Mouse (Mus musculus) c-Kit-positive CD71-negative TER-119-negative erythroid progenitor cells, embryonic 14.5 days (primary cell): Measurements from ENCODE around the gene Adcy1.

ENCODE experiments used
- DNase-seq: peaks from one replicate; pipeline ENCODE4 v3.0.0-alpha.2; 2013; ENCODE audit warnings: low read depth

Gene Adcy1

GRCm38 (mm10) chr11:7069762-7070161, 6.5 kb downstream of the Adcy1 start:
- DNase-seq = no peak

DNA sequence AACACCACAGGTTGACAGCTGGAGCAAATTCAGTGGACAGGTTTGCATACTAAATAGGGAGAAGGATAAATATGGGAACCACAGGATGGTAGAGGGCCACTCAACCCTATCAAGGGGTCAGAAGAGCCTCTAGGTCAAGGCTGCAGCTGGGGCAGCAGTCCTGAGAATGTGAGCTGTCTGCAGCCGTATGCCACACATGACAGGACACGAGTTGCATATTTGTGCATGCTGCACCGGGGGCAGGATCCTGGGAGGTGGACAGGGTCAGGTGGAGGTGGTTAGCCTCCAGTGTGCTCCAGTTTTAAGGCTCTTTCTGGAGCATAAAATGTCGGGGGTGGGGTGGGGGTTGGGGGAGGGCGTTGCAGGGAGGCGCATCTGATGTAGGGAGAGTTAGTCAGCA, 8.3 kb downstream of the Adcy1 start:
- DNase-seq = no peak

DNA sequence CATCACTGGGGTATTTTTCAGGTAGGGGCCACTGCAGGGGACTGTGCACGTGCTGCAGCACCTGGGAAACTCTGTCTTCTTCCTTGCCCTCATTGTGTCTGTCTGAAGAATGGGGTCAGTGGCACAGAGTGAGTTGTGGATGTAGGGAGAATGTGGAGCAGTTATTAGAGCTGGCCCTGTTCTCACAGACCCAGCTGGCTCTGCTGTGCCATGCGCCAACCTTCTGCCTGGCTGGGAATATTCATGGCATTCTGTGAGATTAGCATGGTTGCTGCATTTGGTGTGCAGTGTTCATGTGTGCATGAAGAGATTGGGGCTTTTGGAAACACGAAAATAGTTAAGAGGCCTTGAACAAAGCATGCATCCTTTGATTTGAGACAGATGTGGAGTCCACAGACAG, 10.3 kb downstream of the Adcy1 start:
- DNase-seq = no peak

GRCm38 (mm10) chr11:7076510-7076909, 13.2 kb downstream of the Adcy1 start:
- DNase-seq = no peak

DNA sequence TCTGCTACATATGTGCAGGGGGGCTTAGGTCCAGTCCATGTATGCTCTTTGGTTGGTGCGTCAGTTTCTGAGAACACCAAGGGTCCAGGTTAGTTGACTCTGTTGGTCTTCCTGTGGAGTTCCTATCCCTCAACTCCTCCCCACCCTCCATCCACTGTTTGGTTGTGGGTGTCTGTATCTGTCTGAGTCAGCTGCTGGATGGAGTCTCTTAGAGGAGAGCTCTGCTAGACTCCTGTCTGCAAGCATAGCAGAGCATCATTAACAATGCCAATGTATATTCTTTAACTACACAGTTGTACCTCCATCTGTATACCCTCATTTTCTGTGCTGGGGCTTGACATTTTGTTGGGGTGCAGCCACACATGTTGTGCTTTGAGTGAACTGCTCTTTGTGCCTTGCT, 18.6 kb downstream of the Adcy1 start:
- DNase-seq = no peak

GRCm38 (mm10) chr11:7083911-7084310, 20.6 kb downstream of the Adcy1 start:
- no peak for DNase-seq

- DNase-seq = no peak
Observed at GRCm38 (mm10) chr11:7085184-7085583, 21.9 kb downstream of the Adcy1 start.

- DNase-seq = no peak
Observed at GRCm38 (mm10) chr11:7091120-7091519, 27.8 kb downstream of the Adcy1 start.

- DNase-seq = no peak
Observed at GRCm38 (mm10) chr11:7094844-7095243, 31.6 kb downstream of the Adcy1 start.

DNA sequence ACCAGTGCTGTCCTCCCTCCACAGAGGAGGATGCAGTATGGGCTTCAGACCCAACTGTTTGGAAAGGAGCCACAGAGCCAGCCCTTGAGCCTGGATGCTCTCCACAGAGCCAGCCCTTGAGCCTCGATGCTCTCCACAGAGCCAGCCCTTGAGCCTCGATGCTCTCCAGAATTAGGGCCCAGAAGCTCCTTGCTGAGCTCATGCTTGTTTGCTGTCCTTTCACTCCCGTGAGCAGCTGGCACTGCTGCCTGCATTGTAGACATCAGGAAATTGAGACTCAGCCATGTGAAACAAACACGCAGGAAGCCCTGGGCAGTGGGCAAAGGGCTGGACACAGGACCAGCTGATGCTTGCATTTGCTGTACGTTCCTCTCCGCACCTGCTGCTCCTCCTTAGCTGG, 38.4 kb downstream of the Adcy1 start:
- no peak for DNase-seq

GRCm38 (mm10) chr11:7102256-7103194, 39.2 kb downstream of the Adcy1 start:
- no peak for DNase-seq

- DNase-seq = no peak
Observed at GRCm38 (mm10) chr11:7105337-7105736, 42.0 kb downstream of the Adcy1 start.

DNA sequence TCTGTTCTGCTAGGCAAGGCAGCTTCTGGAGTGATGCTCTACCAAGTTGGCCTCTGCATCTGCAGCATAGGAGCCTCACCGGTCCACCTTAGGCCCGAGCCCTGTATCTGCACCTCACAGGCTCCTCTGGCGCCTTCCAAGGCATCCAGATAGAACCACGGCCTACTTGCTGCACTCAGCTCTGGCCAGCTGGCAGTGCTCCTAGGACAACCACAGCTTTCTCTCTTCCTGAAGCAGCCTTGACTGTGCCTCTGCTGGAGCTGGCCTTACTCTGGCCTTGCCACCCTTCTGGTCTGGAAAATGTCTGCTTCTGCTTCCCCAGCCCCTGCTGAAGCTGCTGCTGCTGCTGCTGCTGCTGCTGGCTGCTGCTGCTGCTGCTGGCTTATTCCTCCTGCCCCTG, 45.8 kb downstream of the Adcy1 start:
- DNase-seq = no peak

DNA sequence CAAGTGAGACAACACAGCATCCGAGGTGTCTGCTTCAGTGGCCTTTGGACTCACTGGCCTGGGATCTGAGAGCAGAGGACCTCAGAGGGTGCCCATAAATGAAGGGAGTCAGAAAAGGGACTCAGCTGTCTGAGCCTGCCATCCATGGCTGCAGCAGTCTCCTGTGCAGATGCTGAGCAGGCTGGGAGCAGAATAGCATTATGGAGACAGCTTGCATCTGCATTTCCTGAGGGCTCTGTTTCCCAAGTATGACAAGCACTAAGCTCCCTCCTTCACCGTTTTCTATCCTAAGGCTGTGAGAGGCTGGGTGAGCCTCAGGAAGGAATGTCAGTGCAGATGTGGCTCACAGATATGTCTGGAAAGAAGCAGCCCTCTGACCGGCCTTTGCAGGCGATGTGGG, 49.8 kb downstream of the Adcy1 start:
- DNase-seq = no peak

GRCm38 (mm10) chr11:7113687-7114086, 50.4 kb downstream of the Adcy1 start:
- DNase-seq = no peak

DNA sequence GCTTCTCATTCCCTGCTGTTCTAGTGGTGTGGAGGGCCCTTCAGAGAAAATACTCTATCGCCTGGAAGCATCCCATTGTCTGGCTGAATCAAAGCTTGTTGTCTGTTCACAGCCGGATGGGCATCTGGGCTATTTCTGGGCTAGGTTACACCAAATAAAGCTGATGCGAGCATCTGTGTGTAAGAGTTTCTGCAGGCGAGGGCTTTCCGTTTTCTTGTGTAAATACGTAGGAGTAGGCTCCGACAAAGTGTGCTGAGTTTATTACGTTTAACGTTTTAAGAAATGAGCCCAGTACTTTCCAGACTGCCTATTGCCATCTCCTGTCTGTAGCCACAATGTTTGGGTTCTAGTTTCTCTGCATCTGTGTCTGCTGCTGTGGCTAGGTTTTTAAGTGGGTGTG, 51.0 kb downstream of the Adcy1 start:
- no peak for DNase-seq

DNA sequence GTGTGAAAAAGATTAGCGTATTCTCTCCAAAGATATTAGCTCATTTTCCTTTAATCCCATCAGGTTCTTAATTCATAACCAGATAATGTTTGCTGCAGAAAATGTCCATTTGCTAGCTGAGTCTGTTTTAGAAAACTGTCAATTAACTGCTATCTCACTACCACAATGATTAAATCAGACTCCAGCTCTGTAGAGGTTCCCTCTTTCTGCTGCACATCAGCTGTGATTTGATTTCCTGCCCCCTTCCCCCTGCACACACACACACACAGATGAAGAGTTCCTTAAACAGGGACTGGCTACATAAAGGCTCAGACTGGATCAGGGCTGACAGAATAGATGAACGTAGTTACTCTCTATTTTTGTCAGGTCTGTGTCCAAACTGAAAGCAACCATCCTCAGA, 53.4 kb downstream of the Adcy1 start:
- no peak for DNase-seq

DNA sequence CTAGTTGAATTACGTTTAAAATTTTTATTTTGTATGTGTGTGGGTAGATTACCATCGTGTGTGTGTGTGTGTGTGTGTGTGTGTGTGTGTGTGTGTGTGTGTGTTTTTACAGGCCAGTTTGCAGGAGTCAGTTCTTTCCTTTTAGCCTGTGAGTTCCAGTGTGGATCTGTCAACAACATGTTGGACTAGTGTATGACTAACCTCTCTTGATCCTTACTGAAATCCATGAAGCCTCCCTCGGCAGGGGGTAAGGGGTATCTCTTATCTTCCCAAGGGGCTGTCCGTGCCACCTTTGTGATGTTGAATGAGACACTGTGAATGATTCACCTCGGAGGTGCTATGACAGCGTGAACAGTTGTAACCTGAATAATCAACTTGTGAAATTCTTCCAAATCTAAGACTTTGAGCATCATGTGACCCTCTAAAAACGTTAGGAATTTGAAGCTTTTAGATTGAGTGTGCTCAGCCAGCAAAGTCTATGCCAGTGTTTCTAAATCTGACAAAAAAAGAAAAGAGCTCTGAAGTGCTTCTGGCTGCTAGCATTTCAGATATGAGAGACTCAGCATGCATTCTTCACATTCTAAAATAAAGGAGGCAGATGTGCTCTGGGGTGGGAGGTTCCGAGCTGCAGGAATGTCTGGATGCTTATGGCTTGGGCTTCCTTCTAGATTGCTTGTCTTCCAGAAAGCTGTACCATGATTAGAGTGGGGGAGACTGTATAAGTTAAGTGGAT, 66.2 kb downstream of the Adcy1 start:
- DNase-seq = no peak

DNA sequence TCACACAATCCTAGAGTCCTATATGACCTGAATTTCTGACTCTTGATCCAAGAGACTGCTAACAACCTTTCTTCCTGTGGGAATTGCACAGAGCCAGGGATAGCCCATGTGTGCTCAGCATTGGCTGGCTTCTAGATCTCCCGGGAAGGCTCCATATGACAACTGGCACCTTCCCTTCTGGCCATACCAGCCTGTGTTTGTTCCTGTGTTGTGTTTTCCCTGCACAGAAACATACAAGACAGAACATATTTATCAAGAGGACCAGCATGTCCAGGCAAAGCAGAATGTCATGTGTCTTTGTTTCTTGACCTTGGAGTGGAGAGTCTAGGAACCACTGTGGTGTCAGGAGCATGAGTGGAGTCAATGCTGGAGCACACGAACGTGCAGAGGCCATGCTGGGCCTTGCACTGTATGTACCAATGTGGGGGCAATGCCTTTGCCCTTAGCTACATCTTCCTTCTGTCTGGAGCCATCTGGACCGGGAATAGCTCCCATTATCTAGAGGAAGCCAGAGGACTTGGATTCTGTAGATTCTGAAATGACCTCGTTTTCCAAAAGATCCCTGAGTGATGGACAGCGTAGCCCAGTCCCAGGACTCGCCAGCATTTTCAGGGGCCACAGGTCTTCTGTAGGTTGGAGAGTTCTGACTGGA, 69.6 kb downstream of the Adcy1 start:
- no peak for DNase-seq

GRCm38 (mm10) chr11:7133736-7134135, 70.4 kb downstream of the Adcy1 start:
- DNase-seq = no peak

- no peak for DNase-seq
Observed at GRCm38 (mm10) chr11:7134319-7134718, 71.0 kb downstream of the Adcy1 start.

GRCm38 (mm10) chr11:7135301-7135700, 72.0 kb downstream of the Adcy1 start:
- no peak for DNase-seq

DNA sequence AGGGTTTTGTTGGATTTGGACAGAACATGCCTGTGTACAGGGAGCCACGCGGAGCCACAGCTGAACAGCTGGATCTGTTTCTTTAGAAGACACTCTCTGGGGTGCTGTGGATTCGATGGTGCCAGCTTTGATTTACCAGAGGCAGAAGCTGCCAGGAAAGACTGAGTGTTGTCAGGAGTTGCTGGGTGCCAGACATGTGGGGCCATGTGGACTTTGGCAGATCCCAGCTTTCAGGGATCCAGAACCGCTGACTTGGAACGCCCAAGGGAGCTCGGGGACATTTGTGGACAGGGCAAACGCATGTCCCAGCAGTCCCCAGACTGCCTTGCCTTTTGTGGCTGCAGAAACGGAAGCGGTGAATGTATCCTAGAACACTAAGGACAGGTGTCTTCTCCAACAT, 72.5 kb downstream of the Adcy1 start:
- no peak for DNase-seq
